Mouse (Mus musculus) CH12F3 (cell line): Measurements from ENCODE around the gene Lck.

ENCODE experiments used
- in situ Hi-C: fragments of 300-500 bp; cut with MboI; formaldehyde crosslinking; loops from 2 replicates; pipeline ENCODE4 v1.14.3; 2020; ENCODE audit warnings: low sequenced_read_pairs

Gene Lck

GRCm38 (mm10) chr4:129588865-129589264 is 15.4 kb upstream of the Lck start:
- in situ Hi-C loops, result no loop called here

DNA sequence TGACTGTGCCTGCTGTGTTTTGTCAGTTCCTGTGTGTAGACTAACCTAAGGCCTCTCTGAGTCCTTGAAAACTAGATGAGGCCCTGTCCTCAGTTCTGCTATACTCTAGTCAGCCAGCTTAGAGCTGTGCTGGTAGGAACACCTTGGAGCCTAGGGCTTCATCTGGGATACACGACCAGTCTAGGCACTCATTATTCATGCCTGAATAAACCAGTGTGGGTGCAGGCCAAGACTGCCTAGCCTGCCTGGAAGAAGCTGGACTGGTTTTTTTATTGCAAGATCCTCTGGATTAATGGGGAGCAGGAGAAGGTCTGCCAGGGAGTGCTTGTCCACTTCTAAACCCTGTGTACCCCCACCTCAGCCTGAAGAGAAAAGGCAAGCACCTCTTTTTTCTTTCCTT is 13.5 kb upstream of the Lck start:
- in situ Hi-C loops, result no loop called here

GRCm38 (mm10) chr4:129585773-129586172 is 12.3 kb upstream of the Lck start:
- in situ Hi-C loops, result no loop called here

GRCm38 (mm10) chr4:129584884-129585608 is 11.6 kb upstream of the Lck start:
- in situ Hi-C loops, result no loop called here

DNA sequence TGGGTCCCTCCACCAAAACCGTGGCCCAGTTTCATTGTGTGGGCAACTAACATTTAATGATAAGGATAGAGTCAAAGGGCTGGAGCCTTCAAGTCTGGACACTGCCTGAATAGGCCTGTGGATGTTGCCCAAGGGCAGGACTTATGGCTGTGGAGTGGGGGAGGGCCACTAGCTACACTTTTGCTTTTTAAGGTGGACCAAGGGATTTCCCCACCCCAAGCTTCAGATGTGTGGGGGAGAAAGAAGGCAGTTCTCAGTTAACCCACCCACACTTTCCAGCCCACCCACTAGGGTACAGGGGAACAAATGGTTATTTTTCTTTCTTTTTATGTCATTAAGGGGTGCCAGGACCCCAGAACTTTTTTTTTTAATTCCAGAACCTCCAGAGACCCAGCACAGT is 10.9 kb upstream of the Lck start:
- in situ Hi-C loops, result no loop called here

DNA sequence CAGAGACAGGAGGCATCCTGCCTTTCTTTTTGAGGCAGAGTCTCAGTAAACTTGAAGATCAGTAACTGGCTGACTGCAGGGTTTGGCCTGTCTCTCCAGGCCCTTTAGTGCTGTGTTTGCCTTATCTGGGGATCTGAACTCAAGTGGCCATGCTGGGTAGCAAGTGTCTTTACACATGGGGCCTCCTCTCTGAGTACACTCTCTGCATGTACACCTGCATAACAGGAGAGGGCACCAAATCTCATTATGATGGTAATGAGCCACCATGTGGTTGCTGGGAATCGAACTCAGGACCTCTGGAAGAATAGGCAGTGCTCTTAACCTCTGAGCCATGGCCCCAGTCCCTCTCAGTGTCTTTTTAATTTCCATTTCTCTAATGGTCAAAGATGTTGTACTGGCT is 8.8 kb upstream of the Lck start:
- in situ Hi-C loops, result no loop called here

- in situ Hi-C loops, result no loop called here
Observed at GRCm38 (mm10) chr4:129580347-129580746, 6.9 kb upstream of the Lck start.

GRCm38 (mm10) chr4:129578466-129578865 is 5.0 kb upstream of the Lck start, which contains the start of gene Fam167b:
Gene Fam167b, minus strand, starts transcription at chr4:129578549.
- in situ Hi-C loops, result no loop called here

DNA sequence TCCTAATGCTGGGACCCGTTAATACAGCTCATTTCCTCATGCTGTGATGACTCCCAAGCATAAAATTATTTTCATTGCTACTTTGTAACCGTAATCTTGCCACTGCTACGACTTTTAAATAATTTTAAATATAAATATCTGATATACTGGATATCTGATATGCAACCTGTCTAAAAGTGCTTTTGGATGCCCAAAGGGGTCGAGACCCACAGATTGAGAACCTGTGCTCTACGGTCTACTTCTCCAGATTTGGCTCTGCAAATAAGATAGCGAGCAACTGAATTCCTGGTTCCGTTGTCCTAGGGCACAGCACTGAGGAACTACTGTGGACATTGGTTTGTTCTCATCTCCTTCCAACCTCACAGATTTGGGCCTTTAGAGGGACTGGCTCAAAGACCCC is 4.2 kb upstream of the Lck start:
- in situ Hi-C loops, result no loop called here

DNA sequence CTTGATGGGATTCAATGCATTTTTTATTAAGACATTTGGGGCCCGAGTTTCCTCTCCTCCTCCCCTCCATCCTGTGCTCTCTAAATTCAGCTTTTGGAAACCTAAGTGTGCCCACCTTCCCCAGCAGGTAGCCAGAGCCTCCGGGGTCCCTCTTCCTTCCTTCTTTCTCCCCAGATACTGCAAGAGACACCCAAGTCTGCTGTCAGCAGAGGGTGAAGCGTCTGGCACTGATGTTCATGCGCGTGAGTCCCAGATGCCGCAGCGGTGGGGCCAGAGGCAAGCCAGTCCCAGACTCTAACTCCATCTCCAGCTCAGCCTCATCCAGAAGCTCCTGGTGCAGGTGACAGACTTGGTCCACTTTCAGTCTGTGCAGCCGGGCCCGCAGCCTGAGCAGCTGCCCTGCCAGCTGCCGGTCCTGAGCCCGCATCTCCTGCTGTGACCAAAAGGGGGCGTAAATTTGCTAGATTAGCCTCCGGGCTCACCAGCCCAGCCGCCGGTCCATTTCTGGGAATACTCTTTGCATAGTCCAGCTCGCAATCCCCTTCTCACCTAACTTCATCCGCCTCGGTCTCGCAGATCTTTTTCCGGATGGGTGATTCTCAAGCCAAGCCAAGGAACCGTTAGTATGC is 3.5 kb upstream of the Lck start:
- in situ Hi-C loops, result no loop called here

- in situ Hi-C loops, result no loop called here
Observed at GRCm38 (mm10) chr4:129575171-129575844, 1.9 kb upstream of the Lck start.

DNA sequence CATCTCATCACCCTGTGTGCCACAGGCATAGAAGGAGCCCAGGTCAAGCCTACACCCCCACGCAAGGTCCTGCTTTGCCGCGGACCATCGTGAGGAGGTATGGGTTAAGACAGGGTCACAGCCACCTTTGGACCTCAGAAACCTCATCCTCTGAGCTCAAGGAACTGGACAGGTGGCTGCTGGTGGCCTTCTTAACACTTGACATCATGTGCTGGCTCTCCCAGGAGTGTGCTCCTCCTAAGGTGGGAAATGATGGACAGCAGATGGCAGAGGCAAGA is 409 bp downstream of the Lck start:
- in situ Hi-C loops, result no loop called here

- in situ Hi-C loops, result no loop called here
Observed at GRCm38 (mm10) chr4:129572236-129573092, 977 bp downstream of the Lck start.

- in situ Hi-C loops, result no loop called here
Observed at GRCm38 (mm10) chr4:129571551-129572084, 1.8 kb downstream of the Lck start.

DNA sequence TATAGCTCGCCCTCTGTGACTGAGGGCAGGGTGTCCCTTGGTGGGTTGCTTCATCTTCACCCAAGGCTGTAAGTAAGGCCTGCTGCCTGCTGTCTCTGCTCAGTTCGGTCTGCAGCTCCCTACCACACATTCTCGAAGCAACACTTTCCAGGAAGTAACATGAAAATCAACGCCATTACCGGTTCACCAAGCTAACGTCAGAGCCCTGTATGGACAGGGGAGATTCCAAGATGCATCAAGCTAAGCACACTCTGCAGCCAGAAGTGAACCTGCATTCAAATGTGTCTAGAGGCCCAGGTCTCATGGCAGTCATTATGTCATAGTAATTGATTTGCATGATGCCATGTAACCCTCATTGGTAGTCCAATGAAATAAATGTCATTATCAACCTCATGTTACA is 3.4 kb downstream of the Lck start:
- in situ Hi-C loops, result no loop called here

- in situ Hi-C loops, result no loop called here
Observed at GRCm38 (mm10) chr4:129568366-129568765, 5.1 kb downstream of the Lck start.

GRCm38 (mm10) chr4:129565139-129565538 is 8.3 kb downstream of the Lck start:
- in situ Hi-C loops, result no loop called here

DNA sequence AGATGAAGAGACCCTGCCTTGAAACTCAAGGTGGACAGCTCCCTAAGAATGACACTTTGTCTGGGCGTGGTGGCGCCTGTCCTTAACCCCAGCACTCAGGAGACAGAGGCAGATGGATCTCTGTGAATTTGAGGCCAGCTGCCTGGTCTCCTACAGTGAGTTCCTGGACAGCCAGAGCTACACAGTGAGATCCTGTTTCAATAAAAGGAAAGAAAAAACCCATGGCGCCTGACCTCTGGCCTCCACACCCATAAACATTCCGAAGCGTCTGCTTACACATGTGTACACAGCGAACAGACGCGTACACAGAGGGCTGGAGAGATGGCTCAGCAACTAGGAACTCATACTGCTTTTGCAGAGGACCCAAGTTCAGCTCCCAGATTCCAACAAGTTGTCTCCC is 9.7 kb downstream of the Lck start:
- in situ Hi-C loops, result no loop called here

- in situ Hi-C loops, result no loop called here
Observed at GRCm38 (mm10) chr4:129561184-129561583, 12.3 kb downstream of the Lck start.

- in situ Hi-C loops, result no loop called here
Observed at GRCm38 (mm10) chr4:129558321-129558955, 15.0 kb downstream of the Lck start.
